Mouse (Mus musculus) liver, postnatal 0 days (tissue): ENCODE data around the gene Tub. TPM values are rescaled to one million over a fixed set of nuclear protein-coding genes. Genes with fewer than 3 reads are reported as not detected.

ENCODE experiments used
- ATAC-seq: fragments of 200-750 bp; cut with Nextera tagmentation; 2 replicates; pipeline ENCODE4 v1.8.0; 2017; ENCODE audit warnings: mild to moderate bottlenecking, moderate library complexity
- DNase-seq: peaks from one replicate; pipeline ENCODE4 v3.0.0-alpha.2; 2016
- H3K27ac ChIP-seq: fragments of 300-500 bp; sonication (generic); 2 replicates; pipeline ENCODE4 v1.5.1; 2014; ENCODE audit warnings: antibody characterized with exemption, moderate library complexity, mild to moderate bottlenecking, low read depth
- H3K27me3 ChIP-seq: fragments of 300-500 bp; sonication (generic); 2 replicates; pipeline ENCODE4 v1.6.1; 2014; ENCODE audit warnings: low read length, control low read depth, mixed read lengths; ENCODE audit not compliant: insufficient read depth
- H3K36me3 ChIP-seq: fragments of 300-500 bp; sonication (generic); replicated peaks from 2 replicates; pipeline ENCODE4 v1.6.1; 2014; ENCODE audit warnings: mild to moderate bottlenecking, control low read depth, low read length, moderate library complexity, mixed read lengths; ENCODE audit not compliant: insufficient read depth
- H3K4me1 ChIP-seq: fragments of 300-500 bp; sonication (generic); 2 replicates; pipeline ENCODE4 v1.6.1; 2014; ENCODE audit warnings: antibody characterized with exemption, mild to moderate bottlenecking, control low read depth; ENCODE audit not compliant: insufficient read depth
- H3K4me2 ChIP-seq: fragments of 300-500 bp; sonication (generic); 2 replicates; pipeline ENCODE4 v1.6.1; 2014; ENCODE audit warnings: low read depth, mild to moderate bottlenecking, low read length, moderate library complexity, mixed read lengths
- H3K4me3 ChIP-seq: fragments of 300-500 bp; sonication (generic); 2 replicates; pipeline ENCODE4 v1.5.1; 2014; ENCODE audit warnings: low read depth, low read length
- H3K9ac ChIP-seq: fragments of 300-500 bp; sonication (generic); replicated peaks from 2 replicates; pipeline ENCODE4 v1.6.1; 2014; ENCODE audit warnings: mild to moderate bottlenecking, moderate library complexity
- H3K9me3 ChIP-seq: fragments of 300-500 bp; sonication (generic); 2 replicates; pipeline ENCODE4 v1.6.1; 2016; ENCODE audit warnings: mild to moderate bottlenecking, control low read depth, low read length, mixed read lengths
- CTCF ChIP-seq: sonication (generic); IDR thresholded peaks from 2 replicates; pipeline ENCODE4 v1.5.1; 2016; ENCODE audit warnings: antibody characterized with exemption, low read depth
- EP300 ChIP-seq: IDR thresholded peaks from 2 replicates; pipeline ENCODE4 v1.6.1; 2016; ENCODE audit warnings: antibody characterized with exemption, low read depth, mild to moderate bottlenecking
- WGBS: fragments of 180-500 bp; shearing (Covaris S2); extraction: QIAGEN DNeasy Blood & Tissue Kit; methylation state at CpG from one replicate; pipeline ENCODE4 v1.1.7; 2014; ENCODE audit not compliant: insufficient replicate concordance; 5-methylcytosine and 5-hydroxymethylcytosine counted together
- polyA plus RNA-seq: library from polyadenylated mRNA; unstranded; fragments of >200 nt; fragmentation: Nextera tagmentation; extraction: Ambion mirVana; gene quantifications from 2 replicates; pipeline ENCODE4 v1.2.1, GENCODE M21; 2015

Tub gene
- polyA plus RNA-seq, 1 experiment from 2014 or later: not detected

DNA sequence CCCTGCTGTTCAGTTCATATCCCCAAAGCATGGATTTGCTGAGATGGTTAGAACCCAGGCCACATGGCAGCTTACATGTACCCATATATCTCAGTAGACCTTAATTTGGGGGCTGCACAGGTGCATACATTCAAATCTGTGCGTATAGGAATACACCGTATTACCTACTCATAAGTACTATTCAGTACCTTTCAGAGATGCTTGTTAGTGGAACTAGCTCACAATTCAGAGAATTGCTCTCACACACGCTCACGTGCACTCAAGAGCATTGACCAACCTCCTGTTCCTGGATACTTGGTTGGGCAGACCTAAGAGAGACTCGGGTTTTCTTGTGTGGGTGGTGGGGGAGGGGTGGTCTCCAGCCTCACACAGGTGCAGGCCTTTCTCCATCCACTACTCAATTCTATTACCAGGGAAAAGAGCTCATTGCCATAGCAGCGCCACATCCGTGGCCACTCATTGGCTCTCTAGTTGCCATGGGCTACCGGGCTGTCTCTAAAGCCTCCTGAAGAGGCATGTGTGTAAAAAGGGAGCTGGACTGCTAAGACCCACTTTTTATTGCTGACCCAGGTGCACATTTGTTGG is 61.5 kb downstream of the Tub start:
- no peak for TF ChIP-seq EP300
- no peak for TF ChIP-seq CTCF
- peaks cover 30% of the 10 kb centered on the region for H3K27me3 ChIP-seq
- no peak for ATAC-seq
- no peak for DNase-seq
- no peak overlapping the region for H3K9ac ChIP-seq
- 54% methylated on average over 8 of the region's 8 CpGs for WGBS
- no peaks in the 10 kb centered on the region for H3K4me1 ChIP-seq
- no peak overlapping the region for H3K4me2 ChIP-seq
- no peak overlapping the region for H3K27ac ChIP-seq
- no peaks in the 10 kb centered on the region for H3K9me3 ChIP-seq
- no peak overlapping the region for H3K4me3 ChIP-seq
- no peaks in the 10 kb centered on the region for H3K36me3 ChIP-seq

DNA sequence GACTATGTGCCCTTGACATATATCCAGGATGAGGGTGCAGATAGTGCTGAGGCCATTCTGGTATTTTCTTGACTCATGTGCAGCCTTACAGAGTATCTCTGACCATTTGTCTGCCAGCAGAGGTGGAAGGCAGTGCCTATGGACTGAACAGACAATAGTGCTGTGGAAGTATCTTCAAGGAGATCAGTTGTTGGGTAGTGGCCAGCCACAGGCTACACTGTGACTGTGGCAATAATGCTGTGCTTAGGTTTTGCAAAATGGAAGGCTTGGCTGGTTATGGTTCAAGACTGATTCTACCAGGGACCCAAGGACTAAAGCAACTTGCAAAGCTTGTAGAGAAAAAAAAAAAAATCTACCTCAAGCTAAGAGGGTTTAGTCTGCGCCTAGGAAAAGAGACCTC is 62.4 kb downstream of the Tub start:
- H3K4me1 ChIP-seq: no peaks in the 10 kb centered on the region
- peaks cover 30% of the 10 kb centered on the region for H3K27me3 ChIP-seq
- H3K9me3 ChIP-seq: no peaks in the 10 kb centered on the region
- no peak for DNase-seq
- ATAC-seq: no peak
- no peaks in the 10 kb centered on the region for H3K36me3 ChIP-seq
- WGBS: 67% methylated on average over 1 of the region's 1 CpGs
- H3K9ac ChIP-seq: no peak overlapping the region
- no peak overlapping the region for H3K4me3 ChIP-seq
- no peak overlapping the region for H3K4me2 ChIP-seq
- H3K27ac ChIP-seq: no peak overlapping the region
- TF ChIP-seq EP300: no peak

DNA sequence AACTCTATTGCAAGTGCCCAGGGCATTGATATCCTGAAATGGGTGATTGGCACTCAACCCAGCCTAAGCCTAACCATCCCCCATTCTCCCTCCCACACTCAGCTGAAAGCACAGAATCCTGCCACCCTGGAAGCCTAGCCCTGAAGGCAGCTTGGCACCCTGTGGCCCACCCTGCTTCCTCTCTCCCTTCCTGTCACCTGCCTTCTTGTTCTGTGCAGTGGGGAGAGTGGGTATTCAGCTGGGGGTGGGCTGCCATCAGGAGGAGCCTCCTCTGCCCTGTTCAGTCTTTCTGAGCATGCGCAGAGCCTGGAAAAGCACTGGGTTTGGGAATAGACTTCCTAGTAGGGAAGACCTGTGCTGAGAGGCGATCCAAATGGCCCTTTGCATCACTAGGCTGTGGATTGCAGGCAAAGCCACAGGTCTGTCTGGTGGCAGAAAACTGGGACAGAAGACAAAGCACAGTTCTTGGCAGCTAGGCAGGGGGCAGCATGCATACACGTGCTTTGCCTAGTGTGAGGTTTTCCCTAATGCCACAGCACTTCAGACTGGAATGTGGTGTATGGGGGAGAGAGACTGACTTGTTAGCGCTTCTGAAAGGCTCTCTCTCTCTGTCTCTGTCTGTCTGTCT is 63.0 kb downstream of the Tub start:
- 45% methylated on average over 4 of the region's 4 CpGs for WGBS
- Histone ChIP-seq H3K4me2 (no peak overlapping the region), H3K36me3 (no peaks in the 10 kb centered on the region), H3K4me1 (no peaks in the 10 kb centered on the region), H3K4me3 (no peak overlapping the region), H3K9ac (no peak overlapping the region), H3K9me3 (no peaks in the 10 kb centered on the region), H3K27ac (no peak overlapping the region), H3K27me3 (peaks cover 30% of the 10 kb centered on the region)
- TF ChIP-seq CTCF (no peak), EP300 (no peak)
- ATAC-seq (no peak), DNase-seq (no peak)

DNA sequence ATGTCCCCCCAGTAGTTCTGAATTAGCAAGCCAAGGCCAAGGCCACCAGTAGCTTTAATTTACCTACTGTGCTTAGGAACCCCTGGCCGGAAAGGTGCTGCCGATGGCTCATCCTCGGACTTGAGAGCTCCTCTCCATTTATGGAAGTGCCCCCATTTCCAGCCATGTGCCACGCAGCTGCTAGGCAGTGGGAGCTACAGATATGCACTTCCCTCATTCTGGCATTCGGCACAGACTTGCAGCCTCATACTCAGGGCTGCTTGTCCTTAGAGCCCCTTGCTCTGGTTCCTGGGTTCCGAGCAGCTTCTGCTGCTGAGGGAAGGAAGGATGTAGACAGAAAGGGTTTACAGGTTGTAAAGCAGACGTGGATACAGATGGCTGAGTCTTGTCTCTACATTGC is 64.7 kb downstream of the Tub start:
- WGBS: 68% methylated on average over 7 of the region's 7 CpGs
- DNase-seq (no peak), ATAC-seq (no peak)
- no peak for TF ChIP-seq EP300
- H3K4me1 ChIP-seq: no peaks in the 10 kb centered on the region
- H3K4me2 ChIP-seq: no peak overlapping the region
- H3K27ac ChIP-seq: no peak overlapping the region
- no peaks in the 10 kb centered on the region for H3K9me3 ChIP-seq
- no peak overlapping the region for H3K9ac ChIP-seq
- peaks cover 27% of the 10 kb centered on the region for H3K27me3 ChIP-seq
- no peak overlapping the region for H3K4me3 ChIP-seq
- no peaks in the 10 kb centered on the region for H3K36me3 ChIP-seq

DNA sequence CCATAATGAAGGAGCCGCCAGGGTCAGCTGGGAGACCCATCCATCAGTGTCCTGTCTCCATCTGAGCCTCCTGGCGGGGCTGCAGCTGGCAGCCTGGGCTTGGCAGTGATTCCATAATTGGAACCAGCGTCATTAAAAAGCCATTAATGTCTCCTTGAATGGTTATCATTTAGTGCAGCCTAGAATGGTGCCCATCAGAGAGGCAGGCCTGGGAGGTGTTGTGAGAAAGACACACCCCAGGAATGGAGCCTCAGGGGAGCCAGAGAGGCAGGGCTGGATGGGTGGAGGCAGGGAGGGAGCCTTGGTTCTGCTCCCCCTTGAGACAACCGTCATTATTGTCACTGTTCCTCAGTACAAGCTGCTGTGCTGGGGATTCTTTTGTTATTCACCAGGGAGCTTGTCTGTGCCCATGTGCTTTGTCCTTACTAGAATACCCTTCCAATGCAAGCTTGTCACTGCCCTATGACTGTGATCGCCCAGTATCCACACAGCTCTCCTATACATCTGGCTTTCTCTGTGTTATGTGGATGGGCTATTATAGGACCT is 66.3 kb downstream of the Tub start:
- no peak overlapping the region for H3K4me2 ChIP-seq
- H3K4me3 ChIP-seq: no peak overlapping the region
- 51% methylated on average over 5 of the region's 5 CpGs for WGBS
- no peaks in the 10 kb centered on the region for H3K9me3 ChIP-seq
- H3K27ac ChIP-seq: no peak overlapping the region
- no peak for DNase-seq
- H3K4me1 ChIP-seq: no peaks in the 10 kb centered on the region
- H3K36me3 ChIP-seq: no peaks in the 10 kb centered on the region
- no peak for ATAC-seq
- TF ChIP-seq CTCF (no peak), EP300 (no peak)
- H3K9ac ChIP-seq: no peak overlapping the region
- peaks cover 11% of the 10 kb centered on the region for H3K27me3 ChIP-seq

DNA sequence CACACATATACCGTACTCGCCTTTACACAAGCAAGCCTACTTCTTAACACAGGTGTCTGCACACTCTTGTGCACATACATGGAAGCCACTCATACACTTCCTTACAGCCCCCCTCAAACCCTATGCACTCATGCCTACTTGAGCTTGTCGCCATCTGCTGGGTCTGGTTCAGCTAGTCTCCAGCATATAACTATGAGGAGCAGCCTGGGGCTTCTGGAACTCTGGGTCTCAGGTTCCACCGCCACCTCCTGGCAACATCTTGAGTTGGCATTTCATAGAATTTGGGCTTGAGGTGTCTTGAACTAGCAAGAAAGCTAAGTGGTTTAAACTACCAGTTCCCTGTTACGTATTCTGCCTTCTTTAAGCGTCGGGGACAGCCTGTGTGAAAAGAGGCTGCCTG is 69.1 kb downstream of the Tub start:
- TF ChIP-seq CTCF (no peak), EP300 (no peak)
- no peak for ATAC-seq
- Histone ChIP-seq H3K4me2 (no peak overlapping the region), H3K4me1 (no peaks in the 10 kb centered on the region), H3K9ac (no peak overlapping the region), H3K36me3 (no peaks in the 10 kb centered on the region), H3K27me3 (no peaks in the 10 kb centered on the region), H3K4me3 (no peak overlapping the region), H3K27ac (no peak overlapping the region), H3K9me3 (no peaks in the 10 kb centered on the region)
- WGBS: 78% methylated on average over 7 of the region's 7 CpGs
- no peak for DNase-seq
